In the genomic region with DNA sequence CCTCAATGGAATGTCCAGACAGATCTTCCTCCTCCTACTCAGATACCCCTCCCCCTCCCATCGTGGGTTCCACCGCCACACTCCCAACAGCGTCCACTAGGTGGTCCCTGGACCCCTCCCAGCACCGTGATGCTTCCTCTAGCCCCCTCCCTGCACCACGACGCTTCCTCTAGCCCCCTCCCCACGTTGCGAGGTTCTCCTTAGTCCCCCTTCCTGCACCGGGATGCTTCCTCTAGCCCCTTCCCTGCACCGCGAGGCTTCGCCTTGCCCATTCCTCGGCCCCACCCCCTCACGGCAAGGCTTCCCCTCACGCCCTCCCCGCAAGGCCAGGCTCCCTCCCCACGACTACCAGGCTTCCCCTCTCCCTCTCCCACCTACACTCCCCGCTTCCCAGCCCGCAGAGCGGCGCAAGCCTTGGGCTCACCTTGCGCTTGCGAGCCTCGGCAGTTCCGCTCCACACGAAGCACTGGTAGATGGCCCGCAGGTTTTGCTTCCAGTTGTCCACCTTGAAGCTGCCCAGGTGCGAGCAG, we compare ENCODE assay signal across 8 mouse cellular contexts. TPM values are rescaled to one million over a fixed set of nuclear protein-coding genes. Genes with fewer than 3 reads are reported as not detected.
DNase-seq lines count a peak whose midpoint lies in the region; ATAC-seq lines count a peak whose summit lies in the region.

No protein-coding gene starts in this region.

- no peaks in the 10 kb centered on the region for H3K27me3 ChIP-seq in embryonic facial prominence, embryonic 13.5 days
- no peaks in the 10 kb centered on the region for H3K27me3 ChIP-seq in hindbrain, embryonic 14.5 days (ENCODE audit: control insufficient read depth, insufficient read depth, low read length)
- H3K27me3 ChIP-seq in limb, embryonic 10.5 days (ENCODE audit: low read depth, poor library complexity, severe bottlenecking): no peaks in the 10 kb centered on the region; the same call in 1 of the 2 replicates
- H3K27me3 ChIP-seq in midbrain, embryonic 10.5 days (ENCODE audit: low read depth, poor library complexity, severe bottlenecking): no peaks in the 10 kb centered on the region
- no peaks in the 10 kb centered on the region for H3K27me3 ChIP-seq in splenic B cell, adult 2 months (ENCODE audit: control insufficient read depth, insufficient read depth, low read length, poor library complexity, severe bottlenecking)

- peak overlapping the region; percentile 97 for H3K27ac ChIP-seq in embryonic facial prominence, embryonic 13.5 days
- H3K27ac ChIP-seq in hindbrain, embryonic 14.5 days: peak overlapping the region; percentile 100
- peak overlapping the region; percentile 98 for H3K27ac ChIP-seq in limb, embryonic 10.5 days
- H3K27ac ChIP-seq in midbrain, embryonic 10.5 days (replicated peaks): peak overlapping the region; percentile 97

- DNase-seq in cerebellum, adult 11 months: peak; percentile 64
- DNase-seq in cerebellum, adult 11-12 months: no peak
- DNase-seq in adipocyte (ENCODE audit: low spot score): peak; percentile 52
- peak; percentile 79 for DNase-seq in hindbrain, embryonic 14.5 days (ENCODE audit: low spot score)
- DNase-seq in limb, embryonic 10.5 days (ENCODE audit: low spot score): peak; percentile 85
- peak; percentile 85 for DNase-seq in midbrain, embryonic 10.5 days (ENCODE audit: low spot score)
- peak; percentile 63 for DNase-seq in splenic B cell, adult 2 months (ENCODE audit: low read depth, low spot score)

- H3K9me3 ChIP-seq in embryonic facial prominence, embryonic 13.5 days: no peaks in the 10 kb centered on the region
- no peaks in the 10 kb centered on the region for H3K9me3 ChIP-seq in hindbrain, embryonic 14.5 days (ENCODE audit: control insufficient read depth, low read length)
- no peaks in the 10 kb centered on the region for H3K9me3 ChIP-seq in limb, embryonic 10.5 days (replicated peaks)
- no peaks in the 10 kb centered on the region for H3K9me3 ChIP-seq in midbrain, embryonic 10.5 days (replicated peaks)

- peak overlapping the region; percentile 96 for H3K4me3 ChIP-seq in embryonic facial prominence, embryonic 13.5 days
- peak overlapping the region; percentile 97 for H3K4me3 ChIP-seq in hindbrain, embryonic 14.5 days (replicated peaks; ENCODE audit: low read length)
- H3K4me3 ChIP-seq in limb, embryonic 10.5 days: peak overlapping the region; percentile 78
- H3K4me3 ChIP-seq in midbrain, embryonic 10.5 days: peak overlapping the region; percentile 89

- WGBS in embryonic facial prominence, embryonic 13.5 days: under 1% methylated on average over 28 of the region's 28 CpGs
- WGBS in hindbrain, embryonic 14.5 days: under 1% methylated on average over 28 of the region's 28 CpGs
- WGBS in limb, embryonic 10.5 days: under 1% methylated on average over 28 of the region's 28 CpGs
- under 1% methylated on average over 28 of the region's 28 CpGs for WGBS in midbrain, embryonic 10.5 days

- ATAC-seq in embryonic facial prominence, embryonic 13.5 days (ENCODE audit: insufficient number of reproducible peaks, insufficient read depth, low FRiP score, low TSS enrichment, low read depth): peak; percentile 15
- ATAC-seq in hindbrain, embryonic 14.5 days (ENCODE audit: low FRiP score): peak; percentile 29

- H3K36me3 ChIP-seq in embryonic facial prominence, embryonic 13.5 days: peaks cover 8% of the 10 kb centered on the region
- no peaks in the 10 kb centered on the region for H3K36me3 ChIP-seq in hindbrain, embryonic 14.5 days (replicated peaks; ENCODE audit: control insufficient read depth, insufficient read depth)
- peaks cover 16% of the 10 kb centered on the region for H3K36me3 ChIP-seq in limb, embryonic 10.5 days
- H3K36me3 ChIP-seq in midbrain, embryonic 10.5 days: peaks cover 13% of the 10 kb centered on the region
- H3K36me3 ChIP-seq in splenic B cell, adult 2 months (ENCODE audit: control insufficient read depth, insufficient read depth, low read length, poor library complexity, severe bottlenecking): no peaks in the 10 kb centered on the region

- peak overlapping the region; percentile 99 for H3K9ac ChIP-seq in embryonic facial prominence, embryonic 13.5 days
- H3K9ac ChIP-seq in hindbrain, embryonic 14.5 days: peak overlapping the region; percentile 100

- H3K4me2 ChIP-seq in embryonic facial prominence, embryonic 13.5 days: peak overlapping the region; percentile 68
- H3K4me2 ChIP-seq in hindbrain, embryonic 14.5 days (replicated peaks): peak overlapping the region; percentile 77

- peaks cover 28% of the 10 kb centered on the region for H3K4me1 ChIP-seq in embryonic facial prominence, embryonic 13.5 days
- H3K4me1 ChIP-seq in hindbrain, embryonic 14.5 days (replicated peaks; ENCODE audit: control insufficient read depth, insufficient read depth, low read length): peaks cover 48% of the 10 kb centered on the region
- peaks cover 21% of the 10 kb centered on the region for H3K4me1 ChIP-seq in limb, embryonic 10.5 days
- H3K4me1 ChIP-seq in midbrain, embryonic 10.5 days: peaks cover 32% of the 10 kb centered on the region

RNA-seq across cellular contexts. Expression of a gene that starts 0.5 kb away (rescaled TPM):
- polyA plus RNA-seq in embryonic facial prominence, embryonic 13.5 days (2015; fragmentation: Nextera tagmentation; extraction: Ambion mirVana): 146 and 156 TPM in 2 replicates
- polyA plus RNA-seq in hindbrain, embryonic 14.5 days (2014; fragmentation: Nextera tagmentation; extraction: Ambion mirVana): 473 and 509 TPM in 2 replicates
- 139 and 168 TPM in 2 replicates for polyA plus RNA-seq in limb, embryonic 10.5 days (2016; fragmentation: Nextera tagmentation; extraction: Ambion mirVana)
- polyA plus RNA-seq in midbrain, embryonic 10.5 days (2016; fragmentation: Nextera tagmentation; extraction: Ambion mirVana): 201 and 251 TPM in 2 replicates

RNA-seq across cellular contexts. Expression of a gene that starts 33.0 kb away (rescaled TPM):
- polyA plus RNA-seq in embryonic facial prominence, embryonic 13.5 days (2015; fragmentation: Nextera tagmentation; extraction: Ambion mirVana): 0.89 and 2.1 TPM in 2 replicates
- 0.16 TPM in 1 of 2 replicates, not detected in the other for polyA plus RNA-seq in hindbrain, embryonic 14.5 days (2014; fragmentation: Nextera tagmentation; extraction: Ambion mirVana)
- polyA plus RNA-seq in limb, embryonic 10.5 days (2016; fragmentation: Nextera tagmentation; extraction: Ambion mirVana): not detected in 2 replicates
- polyA plus RNA-seq in midbrain, embryonic 10.5 days (2016; fragmentation: Nextera tagmentation; extraction: Ambion mirVana): not detected in 2 replicates

RNA-seq across cellular contexts. Expression of a gene that starts 47.8 kb away (rescaled TPM):
- 2.0 and 2.1 TPM in 2 replicates for polyA plus RNA-seq in embryonic facial prominence, embryonic 13.5 days (2015; fragmentation: Nextera tagmentation; extraction: Ambion mirVana)
- 0.96 and 1.1 TPM in 2 replicates for polyA plus RNA-seq in hindbrain, embryonic 14.5 days (2014; fragmentation: Nextera tagmentation; extraction: Ambion mirVana)
- polyA plus RNA-seq in limb, embryonic 10.5 days (2016; fragmentation: Nextera tagmentation; extraction: Ambion mirVana): 0.39 TPM in 2 replicates
- 1.2 TPM in 2 replicates for polyA plus RNA-seq in midbrain, embryonic 10.5 days (2016; fragmentation: Nextera tagmentation; extraction: Ambion mirVana)
